Mouse (Mus musculus) neural tube, embryonic 12.5 days (tissue): ENCODE data around the gene Dync1li2. TPM values are rescaled to one million over a fixed set of nuclear protein-coding genes. Genes with fewer than 3 reads are reported as not detected.

Experiments used
- ATAC-seq: fragments of 200-750 bp; cut with Nextera tagmentation; 2 replicates; pipeline ENCODE4 v1.8.0; 2017; ENCODE audit warnings: low read depth, mild to moderate bottlenecking, moderate TSS enrichment, moderate library complexity; ENCODE audit not compliant: low FRiP score
- H3K27ac ChIP-seq: fragments of 300-500 bp; sonication (generic); 2 replicates; pipeline ENCODE4 v1.5.1; 2016
- H3K27me3 ChIP-seq: fragments of 300-500 bp; sonication (generic); replicated peaks from 2 replicates; pipeline ENCODE4 v1.6.1; 2016; ENCODE audit warnings: mild to moderate bottlenecking
- H3K36me3 ChIP-seq: fragments of 300-500 bp; sonication (generic); 2 replicates; pipeline ENCODE4 v1.6.1; 2016; ENCODE audit warnings: mild to moderate bottlenecking
- H3K4me1 ChIP-seq: fragments of 300-500 bp; sonication (generic); 2 replicates; pipeline ENCODE4 v1.6.1; 2016
- H3K4me2 ChIP-seq: fragments of 300-500 bp; sonication (generic); replicated peaks from 2 replicates; pipeline ENCODE4 v1.6.1; 2016; ENCODE audit warnings: mild to moderate bottlenecking
- H3K4me3 ChIP-seq: fragments of 300-500 bp; sonication (generic); 2 replicates; pipeline ENCODE4 v1.5.1; 2016
- H3K9ac ChIP-seq: fragments of 300-500 bp; sonication (generic); 2 replicates; pipeline ENCODE4 v1.6.1; 2016; ENCODE audit warnings: mild to moderate bottlenecking
- H3K9me3 ChIP-seq: fragments of 300-500 bp; sonication (generic); 2 replicates; pipeline ENCODE4 v1.6.1; 2016; ENCODE audit warnings: mild to moderate bottlenecking
- WGBS: fragments of 180-500 bp; shearing (Covaris S2); methylation state at CpG from one replicate; pipeline ENCODE4 v1.1.7; 2016; 5-methylcytosine and 5-hydroxymethylcytosine counted together
- polyA plus RNA-seq: library from polyadenylated mRNA; unstranded; fragments of >200 nt; fragmentation: Nextera tagmentation; extraction: Ambion mirVana; gene quantifications from 2 replicates; pipeline ENCODE4 v1.2.1, GENCODE M21; 2016

The Dync1li2 gene
- polyA plus RNA-seq, 1 experiment from 2014 or later: 130 TPM

- Histone ChIP-seq H3K4me2 (peak overlapping the region; percentile 93), H3K4me3 (no peak overlapping the region), H3K4me1 (peaks cover 12% of the 10 kb centered on the region), H3K9ac (no peak overlapping the region), H3K27ac (no peak overlapping the region), H3K9me3 (no peaks in the 10 kb centered on the region), H3K27me3 (no peaks in the 10 kb centered on the region), H3K36me3 (no peaks in the 10 kb centered on the region)
- 90% methylated on average over 6 of the region's 6 CpGs for WGBS
- no peak for ATAC-seq
Measured at GRCm38 (mm10) chr8:104393767-104394166, 49.1 kb downstream of the Dync1li2 start.

GRCm38 (mm10) chr8:104393139-104393538 is 49.7 kb downstream of the Dync1li2 start:
- H3K4me1 ChIP-seq: peaks cover 12% of the 10 kb centered on the region
- ATAC-seq: no peak
- no peaks in the 10 kb centered on the region for H3K9me3 ChIP-seq
- no peak overlapping the region for H3K27ac ChIP-seq
- H3K4me2 ChIP-seq: no peak overlapping the region
- no peaks in the 10 kb centered on the region for H3K36me3 ChIP-seq
- 98% methylated on average over 7 of the region's 7 CpGs for WGBS
- no peak overlapping the region for H3K4me3 ChIP-seq
- no peaks in the 10 kb centered on the region for H3K27me3 ChIP-seq
- H3K9ac ChIP-seq: no peak overlapping the region

- no peaks in the 10 kb centered on the region for H3K9me3 ChIP-seq
- ATAC-seq: no peak
- no peak overlapping the region for H3K4me2 ChIP-seq
- peaks cover 17% of the 10 kb centered on the region for H3K4me1 ChIP-seq
- H3K27ac ChIP-seq: no peak overlapping the region
- H3K9ac ChIP-seq: no peak overlapping the region
- 88% methylated on average over 8 of the region's 8 CpGs for WGBS
- H3K27me3 ChIP-seq: no peaks in the 10 kb centered on the region
- no peaks in the 10 kb centered on the region for H3K36me3 ChIP-seq
- no peak overlapping the region for H3K4me3 ChIP-seq
Measured at GRCm38 (mm10) chr8:104390245-104390644, 52.6 kb downstream of the Dync1li2 start.

- Histone ChIP-seq H3K36me3 (no peaks in the 10 kb centered on the region), H3K4me1 (peaks cover 5% of the 10 kb centered on the region; the same call in 1 of the 2 replicates), H3K9ac (no peak overlapping the region), H3K9me3 (no peaks in the 10 kb centered on the region), H3K27me3 (no peaks in the 10 kb centered on the region), H3K27ac (no peak overlapping the region), H3K4me2 (no peak overlapping the region), H3K4me3 (no peak overlapping the region)
- 93% methylated on average over 2 of the region's 2 CpGs for WGBS
- no peak for ATAC-seq
Measured at GRCm38 (mm10) chr8:104387980-104388379, 54.9 kb downstream of the Dync1li2 start.

GRCm38 (mm10) chr8:104387501-104387900 is 55.3 kb downstream of the Dync1li2 start:
- Histone ChIP-seq H3K4me1 (peaks cover 5% of the 10 kb centered on the region; the same call in 1 of the 2 replicates), H3K27me3 (no peaks in the 10 kb centered on the region)
- WGBS: 62% methylated on average over 7 of the region's 7 CpGs

GRCm38 (mm10) chr8:104386693-104387092 is 56.2 kb downstream of the Dync1li2 start:
- Histone ChIP-seq H3K4me3 (no peak overlapping the region), H3K4me1 (peaks cover 5% of the 10 kb centered on the region), H3K27me3 (no peaks in the 10 kb centered on the region), H3K36me3 (no peaks in the 10 kb centered on the region), H3K27ac (no peak overlapping the region), H3K4me2 (no peak overlapping the region), H3K9ac (no peak overlapping the region), H3K9me3 (no peaks in the 10 kb centered on the region)
- WGBS: 19% methylated on average over 4 of the region's 4 CpGs
- no peak for ATAC-seq

More at GRCm38 (mm10) chr8:104387501-104387900, 55.3 kb downstream of the Dync1li2 start:
- no peak overlapping the region for H3K4me3 ChIP-seq
- no peak overlapping the region for H3K27ac ChIP-seq
- H3K36me3 ChIP-seq: no peaks in the 10 kb centered on the region
- ATAC-seq: no peak
- H3K9me3 ChIP-seq: no peaks in the 10 kb centered on the region
- H3K4me2 ChIP-seq: no peak overlapping the region
- H3K9ac ChIP-seq: no peak overlapping the region

GRCm38 (mm10) chr8:104383977-104384376 is 58.9 kb downstream of the Dync1li2 start:
- no peak for ATAC-seq
- Histone ChIP-seq H3K27ac (peak overlapping the region; percentile 10; the same call in 1 of the 2 replicates), H3K27me3 (no peaks in the 10 kb centered on the region), H3K9me3 (no peaks in the 10 kb centered on the region), H3K4me2 (no peak overlapping the region), H3K36me3 (no peaks in the 10 kb centered on the region), H3K4me1 (peaks cover 10% of the 10 kb centered on the region), H3K4me3 (no peak overlapping the region), H3K9ac (no peak overlapping the region)
- WGBS: 75% methylated on average over 3 of the region's 3 CpGs

- H3K27ac ChIP-seq: no peak overlapping the region
- ATAC-seq: no peak
- H3K4me3 ChIP-seq: no peak overlapping the region
- H3K9ac ChIP-seq: no peak overlapping the region
- H3K27me3 ChIP-seq: no peaks in the 10 kb centered on the region
- 85% methylated on average over 2 of the region's 2 CpGs for WGBS
- no peaks in the 10 kb centered on the region for H3K36me3 ChIP-seq
- H3K4me2 ChIP-seq: no peak overlapping the region
- peaks cover 10% of the 10 kb centered on the region for H3K4me1 ChIP-seq
- no peaks in the 10 kb centered on the region for H3K9me3 ChIP-seq
Measured at GRCm38 (mm10) chr8:104383296-104383695, 59.6 kb downstream of the Dync1li2 start.

GRCm38 (mm10) chr8:104380961-104381411 is 61.9 kb downstream of the Dync1li2 start:
- Histone ChIP-seq H3K27ac (no peak overlapping the region), H3K4me1 (peaks cover 7% of the 10 kb centered on the region; the same call in 1 of the 2 replicates), H3K36me3 (no peaks in the 10 kb centered on the region), H3K4me3 (no peak overlapping the region), H3K9ac (no peak overlapping the region), H3K27me3 (no peaks in the 10 kb centered on the region), H3K9me3 (no peaks in the 10 kb centered on the region), H3K4me2 (no peak overlapping the region)
- 82% methylated on average over 5 of the region's 5 CpGs for WGBS
- ATAC-seq: no peak

- ATAC-seq: no peak
- Histone ChIP-seq H3K4me2 (no peak overlapping the region), H3K9me3 (no peaks in the 10 kb centered on the region), H3K36me3 (no peaks in the 10 kb centered on the region), H3K27ac (no peak overlapping the region), H3K9ac (no peak overlapping the region), H3K4me1 (peaks cover 13% of the 10 kb centered on the region; the same call in 1 of the 2 replicates), H3K4me3 (no peak overlapping the region), H3K27me3 (no peaks in the 10 kb centered on the region)
- 92% methylated on average over 7 of the region's 7 CpGs for WGBS
Measured at GRCm38 (mm10) chr8:104380269-104380668, 62.6 kb downstream of the Dync1li2 start.

- no peak for ATAC-seq
- peaks cover 19% of the 10 kb centered on the region; the same call in 1 of the 2 replicates for H3K4me1 ChIP-seq
- no peak overlapping the region for H3K9ac ChIP-seq
- H3K9me3 ChIP-seq: no peaks in the 10 kb centered on the region
- H3K27me3 ChIP-seq: no peaks in the 10 kb centered on the region
- no peak overlapping the region for H3K27ac ChIP-seq
- no peak overlapping the region for H3K4me3 ChIP-seq
- 26% methylated on average over 10 of the region's 10 CpGs for WGBS
- H3K36me3 ChIP-seq: no peaks in the 10 kb centered on the region
- H3K4me2 ChIP-seq: no peak overlapping the region
Measured at GRCm38 (mm10) chr8:104379301-104379836, 63.5 kb downstream of the Dync1li2 start.

GRCm38 (mm10) chr8:104376669-104377068 is 66.2 kb downstream of the Dync1li2 start:
- H3K4me1 ChIP-seq: peaks cover 19% of the 10 kb centered on the region; the same call in 1 of the 2 replicates
- H3K4me2 ChIP-seq: no peak overlapping the region
- WGBS: 39% methylated on average over 11 of the region's 11 CpGs
- H3K4me3 ChIP-seq: no peak overlapping the region
- H3K9me3 ChIP-seq: no peaks in the 10 kb centered on the region
- H3K36me3 ChIP-seq: no peaks in the 10 kb centered on the region
- H3K27me3 ChIP-seq: no peaks in the 10 kb centered on the region
- ATAC-seq: no peak
- H3K27ac ChIP-seq: no peak overlapping the region
- no peak overlapping the region for H3K9ac ChIP-seq

GRCm38 (mm10) chr8:104375959-104376358 is 66.9 kb downstream of the Dync1li2 start:
- no peak overlapping the region for H3K4me2 ChIP-seq
- no peak for ATAC-seq
- H3K36me3 ChIP-seq: no peaks in the 10 kb centered on the region
- no peak overlapping the region for H3K4me3 ChIP-seq
- no peak overlapping the region for H3K9ac ChIP-seq
- no peaks in the 10 kb centered on the region for H3K9me3 ChIP-seq
- H3K4me1 ChIP-seq: peaks cover 19% of the 10 kb centered on the region; the same call in 1 of the 2 replicates
- H3K27me3 ChIP-seq: no peaks in the 10 kb centered on the region
- no peak overlapping the region for H3K27ac ChIP-seq
- 49% methylated on average over 5 of the region's 5 CpGs for WGBS
